Mouse (Mus musculus): ENCODE data around the gene Trim17. TPM values are rescaled to one million over a fixed set of nuclear protein-coding genes. Genes with fewer than 3 reads are reported as not detected.

The Trim17 gene
- total RNA-seq, 2 experiments from 2014 or later, result 0.12 to 0.22 TPM

GRCm38 (mm10) chr11:58983691-58984341 lies 29.3 kb downstream of the Trim17 start:
- intact Hi-C loops (cut with DNase I), result no loop called here
- peak; percentile 28 to 37 for DNase-seq

GRCm38 (mm10) chr11:58984657-58985056 lies 30.2 kb downstream of the Trim17 start:
- DNase-seq, result no peak
- intact Hi-C loops (cut with DNase I), result no loop called here

- peak; percentile 20 to 23 for DNase-seq
- intact Hi-C loops (cut with DNase I), result no loop called here
Measured at GRCm38 (mm10) chr11:58985299-58985917, 30.9 kb downstream of the Trim17 start.

- intact Hi-C loops (cut with DNase I), result no loop called here
- no peak for DNase-seq
Measured at GRCm38 (mm10) chr11:58989166-58989565, 34.7 kb downstream of the Trim17 start.

- intact Hi-C loops (cut with DNase I), result no loop called here
Measured at GRCm38 (mm10) chr11:58990141-58990540, 35.7 kb downstream of the Trim17 start.

GRCm38 (mm10) chr11:58990794-58991193 lies 36.3 kb downstream of the Trim17 start:
- intact Hi-C loops (cut with DNase I), result no loop called here
- DNase-seq, result peak; percentile 67 to 75

More at GRCm38 (mm10) chr11:58990141-58990540, 35.7 kb downstream of the Trim17 start:
- peak; percentile 35 to 40 for DNase-seq

GRCm38 (mm10) chr11:58991911-58992310 lies 37.4 kb downstream of the Trim17 start:
- intact Hi-C loops (cut with DNase I), result no loop called here
- peak in 1 of 2 experiments; percentile 16 for DNase-seq

- intact Hi-C loops (cut with DNase I), result no loop called here
- DNase-seq, result no peak
Measured at GRCm38 (mm10) chr11:58993091-58993670, 38.7 kb downstream of the Trim17 start.

- peak; percentile 43 to 49 for DNase-seq
- intact Hi-C loops (cut with DNase I), result loop anchor here (2.0 kb wide), 1 partner anchor 16 kb away; the partner anchor contains the start of gene Trim11
Measured at GRCm38 (mm10) chr11:58994337-58994826, 39.9 kb downstream of the Trim17 start.

GRCm38 (mm10) chr11:58995061-58995806 lies 40.7 kb downstream of the Trim17 start:
- intact Hi-C loops (cut with DNase I), result loop anchor here (2.0 kb wide), 1 partner anchor 16 kb away; the partner anchor contains the start of gene Trim11
- peak in 1 of 2 experiments; percentile 13 for DNase-seq

GRCm38 (mm10) chr11:58995807-58996370 lies 41.4 kb downstream of the Trim17 start:
- DNase-seq, result peak; percentile 46 to 47
- intact Hi-C loops (cut with DNase I), result loop anchor here (2.0 kb wide), 1 partner anchor 17 kb away; the partner anchor contains the start of gene Trim11

GRCm38 (mm10) chr11:58997541-58997940 lies 43.1 kb downstream of the Trim17 start:
- intact Hi-C loops (cut with DNase I), result no loop called here
- peak; percentile 22 to 42 for DNase-seq

- DNase-seq, result peak; percentile 82 to 89
- intact Hi-C loops (cut with DNase I), result no loop called here
Measured at GRCm38 (mm10) chr11:58999158-58999557, 44.7 kb downstream of the Trim17 start.

GRCm38 (mm10) chr11:58999830-59000229 lies 45.3 kb downstream of the Trim17 start:
- intact Hi-C loops (cut with DNase I), result no loop called here
- peak; percentile 13 for DNase-seq

- peak; percentile 17 to 21 for DNase-seq
- intact Hi-C loops (cut with DNase I), result no loop called here
Measured at GRCm38 (mm10) chr11:59000635-59001034, 46.1 kb downstream of the Trim17 start.

- intact Hi-C loops (cut with DNase I), result no loop called here
- DNase-seq, result peak; percentile 86 to 88
Measured at GRCm38 (mm10) chr11:59002327-59003079, 48.0 kb downstream of the Trim17 start.

- intact Hi-C loops (cut with DNase I), result no loop called here
- peak in 1 of 2 experiments; percentile 56 for DNase-seq
Measured at GRCm38 (mm10) chr11:59015052-59015451, 60.6 kb downstream of the Trim17 start.
